Mouse (Mus musculus): ENCODE measurements around the gene Arl1.
A peak's percentile ranks its signal among the peaks of the same experiment; 100 is the strongest.
"Not testable (repeated sequence)": the region's sequence is repeated elsewhere in the genome, so short reads cannot be mapped to it uniquely, and the experiment has no call there.

Arl1 gene

DNA sequence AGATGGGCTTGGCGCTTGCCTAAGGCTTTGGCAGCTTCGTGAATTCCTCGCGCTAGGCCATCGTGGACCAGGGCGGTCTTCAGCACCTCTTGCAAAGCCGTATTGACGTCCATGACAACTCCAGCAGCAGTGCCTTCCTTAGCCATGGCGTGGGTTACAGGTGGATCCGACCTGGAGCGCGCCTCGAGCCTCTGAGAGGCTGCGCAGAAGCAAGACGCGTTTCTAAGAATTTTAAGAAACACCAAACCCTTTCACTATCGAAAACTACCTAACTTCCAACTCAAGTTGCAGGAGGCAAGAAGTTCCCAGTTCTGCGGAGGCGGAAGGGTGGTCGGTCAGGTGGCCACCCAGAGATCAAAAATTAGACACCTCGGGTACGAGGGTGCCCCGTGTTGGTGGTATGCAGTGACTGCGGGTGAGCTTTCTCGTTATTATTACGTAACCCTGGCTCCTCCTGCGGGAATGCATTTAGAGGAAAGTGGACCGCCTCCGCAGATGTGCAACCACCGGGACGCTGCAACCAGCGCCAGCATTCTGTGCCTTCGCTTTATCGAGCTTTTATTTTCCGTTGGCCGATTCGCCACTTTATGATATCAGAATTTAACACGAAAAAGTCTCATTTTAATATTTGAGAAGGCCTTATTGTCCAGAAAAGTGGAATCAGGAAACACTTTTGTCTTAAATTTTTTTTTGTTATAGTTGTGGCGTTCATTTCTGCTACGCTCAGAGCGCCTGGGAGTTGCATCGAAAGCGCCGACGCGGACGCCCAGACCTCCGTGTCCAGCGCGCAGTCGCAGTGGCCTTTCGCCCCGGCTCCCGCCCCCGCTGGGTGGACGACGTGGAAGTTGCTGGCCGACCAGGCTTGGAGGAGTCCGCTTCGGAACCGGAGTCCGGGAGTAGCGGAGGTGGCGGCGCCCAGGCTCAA, at the start of gene Arl1:
Gene Arl1, plus strand, starts transcription at position 288 of the 925 bp plus-strand sequence.
- peak; percentile 97 for DNase-seq

DNA sequence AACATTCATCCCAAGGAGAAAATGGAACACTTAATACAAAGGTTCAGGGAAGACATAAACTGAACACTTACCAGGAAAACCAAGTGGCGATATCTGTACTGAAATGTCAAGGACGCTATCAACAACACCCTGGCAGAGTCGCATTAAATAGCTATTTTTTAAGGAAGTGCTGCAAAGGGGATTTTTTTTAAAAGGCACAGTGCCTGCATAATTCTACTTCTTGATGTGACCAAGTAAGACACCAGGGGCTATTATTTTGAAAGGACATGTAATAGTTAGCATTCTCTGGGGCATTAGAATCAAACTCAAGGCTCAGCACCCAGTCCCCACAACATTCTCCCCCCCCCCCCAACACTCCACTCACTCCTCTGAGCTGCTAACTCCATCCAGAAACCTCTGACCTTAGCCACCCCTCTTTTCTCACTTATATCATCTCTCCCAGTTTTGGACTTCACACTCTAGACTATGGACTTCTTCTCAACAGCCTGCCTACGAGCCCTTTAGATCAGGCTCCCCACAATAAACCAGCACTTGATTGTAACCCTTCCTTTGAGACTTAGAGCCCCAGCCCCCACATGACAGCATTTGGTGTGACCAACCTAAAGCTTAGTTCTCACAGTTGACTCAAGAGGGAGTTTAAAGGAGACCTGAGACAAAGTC, 47.6 kb upstream of the Arl1 start:
- no peak for DNase-seq

DNA sequence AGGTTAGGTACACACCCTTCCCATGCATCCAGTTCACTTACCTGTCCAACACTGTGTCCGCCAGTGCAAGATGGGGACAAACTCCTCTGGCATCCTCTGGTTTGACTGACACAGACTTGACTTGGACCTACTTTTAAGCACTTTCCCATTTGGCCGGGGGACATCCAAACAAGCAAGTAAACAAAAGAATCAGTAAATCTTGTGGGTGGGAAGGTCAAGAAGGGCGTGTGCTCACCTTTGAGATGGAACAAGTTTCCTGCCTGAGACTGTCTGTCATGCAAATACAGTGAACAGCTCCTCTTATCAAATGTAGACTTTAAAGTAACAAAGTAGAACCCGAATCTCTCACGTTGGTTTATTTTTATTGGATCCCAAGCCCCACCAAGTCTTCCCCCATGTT, 45.7 kb upstream of the Arl1 start, which contains the start of gene Spic:
Gene Spic, minus strand, starts transcription at position 91 of the 400 bp plus-strand sequence.
- no peak for DNase-seq

DNA sequence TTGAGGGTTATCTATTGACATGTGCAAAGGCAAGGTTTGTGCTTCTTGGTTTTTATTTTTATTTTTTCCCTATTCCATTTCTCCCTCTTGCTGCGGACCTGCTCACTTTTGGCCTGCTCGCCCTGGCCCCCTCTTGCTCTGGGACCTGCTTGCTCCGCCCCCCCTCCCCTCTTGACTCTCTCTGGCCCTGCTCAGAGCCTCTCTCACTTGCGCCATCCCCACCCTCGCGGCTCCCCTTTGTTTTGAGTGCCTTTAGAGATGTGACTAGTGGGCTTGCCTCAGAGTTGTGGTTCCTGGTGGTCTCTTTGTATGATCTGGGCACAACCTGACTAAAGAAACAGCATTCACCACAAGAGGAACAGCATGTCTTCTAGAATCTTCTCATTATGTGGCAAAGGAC, 29.7 kb upstream of the Arl1 start:
- DNase-seq = no peak

DNA sequence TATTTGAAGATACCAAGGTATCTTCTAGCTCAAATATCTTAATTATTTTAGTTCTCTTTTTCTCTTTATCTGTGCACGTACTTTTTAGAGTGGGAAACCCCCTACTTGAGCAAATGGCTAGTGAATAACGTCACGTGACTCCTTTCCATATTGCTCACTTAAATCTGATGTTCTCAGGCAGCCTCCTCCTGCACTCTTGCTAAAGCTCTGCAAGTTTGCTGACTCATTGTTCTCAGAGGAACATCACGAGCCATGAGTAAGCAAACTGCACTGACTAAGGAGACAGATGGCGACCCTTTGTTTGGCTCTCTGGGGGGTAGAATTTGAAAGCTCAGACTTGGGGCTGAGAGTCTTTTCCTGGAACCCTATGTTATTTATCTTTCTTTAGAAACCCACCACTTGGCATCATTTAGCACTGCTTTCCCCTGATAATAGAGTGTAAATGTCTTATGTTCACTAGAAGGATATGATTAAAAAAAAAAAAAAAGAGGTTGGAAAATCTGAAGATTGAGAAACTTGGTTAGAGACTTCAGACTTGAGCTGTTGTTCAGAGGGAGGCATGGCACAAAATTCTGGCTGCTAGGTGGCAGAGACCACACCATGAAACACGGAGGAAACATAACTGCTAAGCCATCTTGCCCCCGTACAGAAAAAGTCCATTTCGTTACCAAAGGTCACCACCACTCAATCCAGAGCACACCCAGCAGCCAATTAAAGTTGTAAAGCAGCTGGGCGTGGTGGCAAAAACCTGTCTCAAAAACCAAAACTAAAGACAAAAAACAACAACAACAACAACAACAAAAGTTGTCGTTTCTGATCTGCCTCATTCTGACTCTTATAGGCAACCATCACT, 21.8 kb upstream of the Arl1 start:
- no peak for DNase-seq

DNA sequence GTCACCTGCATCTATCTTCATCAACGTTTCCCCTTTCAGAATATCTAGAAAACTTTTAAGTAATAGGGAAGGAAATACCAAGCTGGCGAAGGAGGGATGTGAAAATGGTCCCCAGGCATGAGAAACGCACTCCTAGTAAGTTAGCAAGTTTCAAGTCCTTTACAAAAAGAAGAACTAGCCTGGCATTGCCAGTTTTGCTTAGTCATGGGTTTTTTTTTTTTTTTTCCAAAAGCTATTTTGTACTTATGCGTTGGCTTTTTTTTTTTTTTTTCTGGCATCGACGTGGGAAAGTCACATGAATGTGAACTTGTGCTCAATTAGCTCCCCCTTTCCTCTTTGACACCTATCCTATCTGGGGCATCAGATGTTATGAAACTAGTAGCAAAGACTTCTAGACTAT, 18.3 kb upstream of the Arl1 start:
- no peak for DNase-seq

DNA sequence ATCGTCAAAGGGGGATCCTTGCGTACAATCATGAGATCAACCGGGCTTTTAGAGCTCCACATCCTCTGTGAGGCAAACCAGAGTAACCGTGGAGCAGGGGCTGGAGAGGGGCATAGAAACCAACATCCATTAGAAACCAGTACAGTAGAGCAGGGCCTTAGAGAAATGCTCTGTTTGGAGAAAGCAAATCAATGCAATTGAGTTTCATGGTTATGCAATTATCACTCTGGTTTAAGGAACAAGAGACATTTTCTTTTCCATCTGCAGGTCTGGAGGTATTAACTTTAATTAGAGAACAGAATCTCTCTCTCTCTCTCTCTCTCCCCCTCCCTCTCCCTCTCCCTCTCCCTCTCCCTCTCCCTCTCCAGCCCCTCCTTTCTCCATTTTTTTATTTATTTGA, 15.9 kb upstream of the Arl1 start:
- DNase-seq = no peak

DNA sequence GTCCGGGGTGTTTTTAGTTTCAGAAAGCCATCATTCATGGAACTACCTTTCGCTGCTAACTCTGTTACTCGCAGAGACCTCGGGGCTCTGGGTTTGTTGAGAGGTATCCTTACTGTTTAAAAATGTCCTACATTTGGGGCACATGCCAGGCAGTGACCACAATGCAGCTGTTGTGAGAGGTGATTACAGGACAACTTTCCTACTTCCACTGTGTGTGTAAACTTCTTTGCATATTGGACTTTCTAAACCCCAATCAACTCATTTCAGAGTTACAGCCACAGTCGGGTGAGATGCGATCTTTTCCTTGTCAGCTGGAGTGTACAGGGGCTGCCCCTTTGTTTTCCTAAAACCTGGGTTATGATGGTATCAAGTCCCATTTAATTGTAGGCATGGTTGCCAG, 15.0 kb upstream of the Arl1 start:
- no peak for DNase-seq

DNA sequence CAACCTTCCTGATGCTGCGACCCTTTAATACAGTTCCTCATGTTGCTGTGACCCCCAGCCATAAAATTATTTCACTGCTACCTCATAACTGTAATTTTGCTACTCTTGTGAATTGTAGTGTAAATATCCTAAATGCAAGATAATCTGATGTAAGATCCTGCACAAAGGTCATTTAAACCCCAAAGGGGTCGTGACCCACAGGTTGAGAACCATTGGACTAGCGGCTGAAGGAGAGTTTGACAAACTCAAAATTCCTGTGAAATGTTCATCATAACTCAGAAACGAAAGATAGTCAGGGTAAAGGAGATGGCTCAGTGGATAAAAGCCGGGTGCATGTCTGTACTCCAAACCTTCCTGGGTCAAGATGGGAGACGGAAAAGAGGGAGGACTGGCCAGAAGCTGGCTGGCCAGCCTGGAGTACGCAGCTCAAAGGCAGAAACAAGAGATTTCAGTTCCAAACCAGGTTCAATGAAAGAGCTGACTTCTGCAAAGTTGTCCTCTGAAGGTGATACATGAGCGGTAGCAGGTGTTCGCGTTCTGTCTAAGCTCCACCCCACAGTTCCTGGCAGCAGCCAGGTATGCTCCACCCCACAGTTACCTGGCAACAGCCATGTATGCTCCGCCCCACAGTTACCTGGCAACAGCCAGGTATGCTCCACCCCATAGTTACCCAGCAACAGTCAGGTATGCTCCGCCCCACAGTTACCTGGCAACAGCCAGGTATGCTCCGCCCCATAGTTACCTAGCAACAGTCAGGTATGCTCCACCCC, 13.5 kb upstream of the Arl1 start:
- no peak for DNase-seq

DNA sequence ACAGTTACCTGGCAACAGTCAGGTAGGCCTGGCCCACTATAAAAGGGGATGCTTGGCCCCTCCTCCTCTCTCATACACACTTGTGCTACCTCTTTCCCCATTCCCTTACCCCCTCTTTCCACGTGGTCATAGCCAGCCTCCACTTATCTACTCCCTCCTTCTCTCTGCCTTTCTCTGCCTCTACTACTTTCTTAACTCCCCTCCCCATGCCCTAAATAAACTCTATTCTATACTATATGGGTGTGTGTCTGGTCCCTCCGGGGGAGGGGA, 13.0 kb upstream of the Arl1 start:
- no peak for DNase-seq

DNA sequence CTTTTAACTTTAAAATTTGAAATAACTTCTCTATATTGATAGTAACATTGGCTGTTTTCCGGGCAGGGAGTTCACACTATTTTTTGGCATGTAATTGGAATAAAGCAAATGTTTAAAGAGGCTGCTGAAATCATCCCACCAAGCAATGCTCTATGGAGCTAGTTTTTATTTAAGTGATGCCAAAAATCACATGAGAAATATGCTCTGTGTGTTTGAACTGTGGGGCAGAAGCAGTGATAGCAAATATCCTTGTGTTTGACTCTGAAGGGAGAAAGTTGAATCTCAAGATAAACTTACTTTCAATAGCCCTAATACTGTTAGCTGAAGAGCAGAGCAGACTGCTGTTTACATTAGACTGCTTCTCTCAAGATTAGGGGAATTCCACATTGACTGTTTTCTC, 11.0 kb upstream of the Arl1 start:
- no peak for DNase-seq

DNA sequence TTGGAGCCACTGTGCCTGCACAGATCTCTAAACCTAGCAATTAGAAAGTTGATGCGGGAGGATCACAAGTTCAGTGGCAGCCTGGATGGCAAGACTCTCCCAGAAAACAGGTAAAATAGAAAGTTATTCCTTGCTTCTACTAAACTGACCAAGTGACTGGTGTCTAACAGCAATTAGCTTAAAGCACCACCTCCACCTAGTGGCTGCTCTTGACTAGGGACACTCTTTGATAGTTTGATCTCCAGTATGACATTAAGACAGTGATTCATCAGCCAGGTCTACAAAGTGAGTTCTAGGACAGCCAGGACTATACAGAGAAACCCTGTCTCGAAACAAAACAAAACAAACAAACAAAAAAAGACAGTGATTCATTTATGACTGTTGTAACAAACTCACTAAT, 5.3 kb upstream of the Arl1 start:
- DNase-seq = peak; percentile 55

DNA sequence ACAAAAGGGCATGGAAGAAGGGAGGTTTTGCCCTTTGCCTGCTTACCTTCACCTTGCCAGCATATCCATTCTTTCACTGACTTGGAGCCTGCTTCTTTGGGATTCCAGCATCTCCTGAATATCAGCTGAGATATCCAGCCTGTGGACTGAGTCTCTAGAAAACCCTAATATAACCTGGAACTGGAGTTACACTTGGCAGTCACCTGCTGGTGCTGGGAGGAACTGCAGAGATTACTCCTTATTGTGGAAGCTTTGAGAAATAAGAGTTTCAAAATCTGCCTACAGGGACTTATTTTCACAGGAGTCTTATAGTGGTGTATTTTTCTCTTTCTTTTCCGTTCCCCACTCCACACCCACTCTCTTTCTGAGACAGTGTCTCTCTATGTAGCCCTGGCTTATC, 3.5 kb upstream of the Arl1 start:
- DNase-seq = peak; percentile 69

DNA sequence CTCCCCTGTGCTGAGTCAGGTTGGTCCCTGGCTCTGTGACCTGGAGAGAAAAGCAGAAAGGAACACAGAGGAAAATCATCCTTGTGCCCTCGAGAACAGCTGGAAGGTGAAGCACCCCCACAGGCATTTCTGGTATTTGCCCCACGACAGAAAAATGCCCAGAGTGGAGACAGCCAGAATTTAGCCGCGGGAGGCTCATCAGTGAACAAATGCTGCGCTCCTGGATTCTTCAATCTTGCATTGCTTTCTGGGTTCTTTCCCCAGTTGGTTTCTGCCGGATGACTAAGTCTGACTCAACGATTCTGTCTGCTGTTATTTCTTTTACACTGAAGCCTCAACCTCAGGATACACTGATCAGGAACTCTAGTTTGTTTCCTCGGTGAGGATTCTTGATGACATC, 2.5 kb upstream of the Arl1 start:
- DNase-seq = no peak

DNA sequence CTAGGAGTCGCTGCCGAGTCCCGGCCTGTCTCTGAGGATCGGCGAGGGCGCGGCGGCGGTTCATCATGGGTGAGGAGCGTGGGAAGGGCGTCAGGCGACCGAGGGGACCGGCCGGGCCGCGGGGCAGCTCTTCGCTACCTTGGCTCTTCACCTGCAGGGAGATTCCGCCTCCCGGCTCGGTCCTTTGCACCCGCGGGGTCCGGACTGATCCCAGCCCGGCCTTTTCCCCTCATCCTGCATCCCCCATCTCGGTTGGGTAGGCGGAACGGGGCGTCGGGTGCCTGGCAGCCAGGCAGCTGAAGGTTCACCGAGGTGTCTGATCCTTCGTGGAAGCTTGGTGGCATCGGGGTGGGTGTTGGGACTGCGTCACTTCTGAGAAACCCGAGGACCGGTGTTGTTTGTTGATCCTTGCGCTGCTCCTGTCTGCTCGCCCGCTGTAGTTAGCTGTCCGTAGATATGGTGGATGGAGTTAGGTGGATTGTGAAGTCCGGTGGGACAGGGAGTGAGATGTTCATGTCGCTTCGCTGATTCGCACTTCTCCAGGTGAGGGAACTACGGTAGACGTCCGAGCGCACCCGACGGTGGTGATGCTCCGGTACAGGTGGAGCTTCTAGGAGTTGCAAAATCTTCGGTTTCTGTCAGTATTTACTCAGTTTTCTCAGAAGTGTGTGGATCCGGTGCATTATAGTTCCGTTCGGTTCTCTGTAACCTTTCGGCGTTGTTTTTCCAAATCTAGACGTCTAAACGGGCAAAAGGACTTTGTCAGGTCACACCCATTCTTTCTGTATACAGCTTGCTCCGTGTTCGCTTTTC, 1.0 kb downstream of the Arl1 start:
- no peak for DNase-seq

DNA sequence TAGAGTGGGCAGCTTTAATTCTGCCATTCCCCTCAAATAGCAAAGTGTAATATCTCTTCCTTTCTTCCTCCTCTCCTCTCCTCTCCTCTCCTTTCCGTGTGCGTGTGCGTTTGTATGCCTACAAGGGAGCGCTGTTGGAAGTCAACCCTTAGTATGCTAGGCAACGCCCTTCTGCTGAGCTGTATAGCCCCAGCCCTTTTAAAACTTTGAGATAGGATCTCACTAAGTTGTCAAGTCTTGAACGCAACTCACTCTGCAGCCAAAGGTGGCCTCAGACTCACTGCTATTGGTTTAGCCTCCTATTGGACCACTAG, 1.6 kb downstream of the Arl1 start:
- DNase-seq = no peak

DNA sequence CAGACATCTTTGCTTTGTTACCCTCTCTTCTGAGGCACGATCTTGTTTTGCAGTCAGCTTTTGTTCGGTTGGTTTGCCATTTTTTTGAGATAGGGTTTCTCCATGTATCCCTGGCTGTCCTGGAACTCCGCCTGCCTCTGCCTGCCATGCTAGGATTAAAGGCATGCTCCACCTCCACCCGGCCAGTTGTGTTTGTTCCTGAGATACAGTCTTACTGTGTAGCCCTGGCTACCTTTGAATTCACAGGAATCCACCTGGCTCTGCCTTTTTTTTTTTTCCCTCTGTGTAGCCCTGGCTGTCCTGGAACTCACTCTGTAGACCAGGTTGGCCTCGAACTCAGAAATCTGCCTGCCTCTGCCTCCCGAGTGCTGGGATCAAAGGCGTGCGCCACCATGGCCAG, 8.4 kb downstream of the Arl1 start:
- not testable (repeated sequence) for DNase-seq

DNA sequence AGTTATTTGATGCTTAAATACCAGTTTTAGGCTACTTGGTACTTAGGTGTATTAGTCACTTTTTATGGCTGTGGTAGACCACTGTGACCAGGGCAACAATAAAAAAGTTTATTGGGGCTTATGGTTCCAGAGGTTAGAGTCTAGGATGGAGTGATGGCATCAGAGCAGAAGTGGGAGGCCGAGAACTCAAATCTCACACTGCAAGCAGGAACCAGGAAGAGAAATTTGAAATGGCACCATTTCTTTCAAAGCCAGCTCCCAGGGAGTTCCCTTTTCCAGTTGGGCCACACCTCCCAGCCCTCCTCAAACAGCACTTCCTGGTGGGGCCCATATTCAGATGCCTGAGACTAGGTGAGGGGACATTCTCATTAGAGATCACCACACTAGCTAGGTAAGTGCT, 9.2 kb downstream of the Arl1 start:
- no peak for DNase-seq

DNA sequence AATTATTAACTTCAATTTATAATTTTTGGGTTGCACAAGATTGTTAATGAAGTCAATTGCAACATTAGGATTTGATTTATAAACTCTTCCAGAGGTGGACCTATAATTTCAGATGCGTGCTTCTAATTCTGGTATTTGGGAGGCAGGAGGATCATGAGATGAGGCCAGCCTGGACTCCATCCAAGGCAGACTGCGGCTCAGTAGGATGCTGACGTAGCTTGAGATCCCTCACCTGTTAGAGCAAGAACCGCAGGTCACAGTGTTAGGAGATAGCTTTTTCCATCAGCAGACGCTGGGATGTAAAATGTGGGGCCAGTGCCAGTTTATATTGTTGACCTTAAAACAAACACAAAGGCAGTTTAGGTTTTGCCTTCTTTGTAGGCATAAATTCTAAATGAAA, 10.1 kb downstream of the Arl1 start:
- DNase-seq = no peak

DNA sequence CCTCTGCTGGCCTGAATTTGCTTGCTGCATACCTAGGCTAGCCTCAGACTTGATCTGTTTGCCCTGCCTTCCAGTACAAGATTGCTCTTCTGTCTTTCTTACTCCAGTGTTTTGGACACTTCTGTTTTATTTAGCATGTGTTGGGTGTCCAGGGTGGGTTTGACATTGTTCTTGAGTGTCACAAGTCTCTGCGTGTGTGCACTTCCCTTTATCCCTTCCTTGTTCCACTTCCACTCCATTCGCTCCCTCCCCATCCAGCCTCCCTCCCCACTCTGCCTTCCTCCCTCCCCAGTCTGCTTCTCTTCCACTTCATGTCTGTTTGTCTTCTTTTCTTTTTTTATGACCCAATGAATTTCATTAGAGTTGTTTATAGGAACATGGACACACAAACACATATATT, 10.8 kb downstream of the Arl1 start:
- no peak for DNase-seq

DNA sequence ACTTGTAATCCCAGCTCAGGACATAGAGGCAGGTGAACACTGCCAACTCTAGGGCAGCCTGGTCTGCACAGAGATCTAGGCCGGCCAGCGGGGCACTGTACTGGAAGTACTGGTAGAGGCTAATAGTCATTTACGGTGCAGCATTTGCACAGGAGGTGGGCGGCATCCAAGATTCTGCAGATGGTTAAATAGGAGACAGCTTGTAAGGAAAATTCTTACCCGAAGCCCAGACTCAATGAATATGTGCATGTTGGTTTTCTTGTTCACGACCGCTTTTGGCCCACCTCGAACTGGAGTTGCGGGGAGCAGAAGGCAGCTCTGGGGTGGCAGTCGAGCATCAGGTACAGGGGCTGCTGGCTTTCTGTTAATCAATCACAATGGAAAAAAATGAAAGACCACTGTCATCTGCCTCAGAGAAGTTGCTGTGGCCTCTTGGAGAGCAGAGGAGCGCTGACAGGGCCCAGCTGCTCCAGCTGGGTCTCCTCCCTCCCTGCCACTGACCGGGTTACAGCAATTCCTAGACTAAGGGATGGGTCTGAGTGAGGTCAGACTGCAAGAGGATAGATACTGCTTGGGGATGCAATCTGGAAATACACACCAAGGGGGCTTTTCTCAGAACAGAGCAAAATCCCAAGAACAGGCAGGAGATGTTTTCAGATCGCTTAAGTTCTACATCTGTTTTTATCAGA, 31.0 kb downstream of the Arl1 start:
- DNase-seq = peak; percentile 56

Measured in kidney, postnatal 10 days (tissue).